Mouse (Mus musculus) 3T3-L1 (cell line): ENCODE measurements around the gene Phldb1.
"Not testable (repeated sequence)": the region's sequence is repeated elsewhere in the genome, so short reads cannot be mapped to it uniquely, and the experiment has no call there.

Experiments
- DNase-seq: peaks from one replicate; pipeline ENCODE4 v3.0.0-alpha.2; 2015; ENCODE audit warnings: low read depth, low spot score

Phldb1 gene

GRCm38 (mm10) chr9:44655098-44656066 is 79.6 kb downstream of the Phldb1 start:
- peak; percentile 91 for DNase-seq

GRCm38 (mm10) chr9:44653896-44654295 is 81.1 kb downstream of the Phldb1 start:
- no peak for DNase-seq

- DNase-seq = peak; percentile 87
These were observed 83.0 kb downstream of the Phldb1 start for GRCm38 (mm10) chr9:44652027-44652426.

GRCm38 (mm10) chr9:44648881-44649281 is 86.1 kb downstream of the Phldb1 start:
- peak; percentile 51 for DNase-seq

- DNase-seq = no peak
These were observed 87.3 kb downstream of the Phldb1 start for GRCm38 (mm10) chr9:44647656-44648055.

GRCm38 (mm10) chr9:44647026-44647425 is 88.0 kb downstream of the Phldb1 start:
- DNase-seq = no peak

GRCm38 (mm10) chr9:44646366-44646765 is 88.6 kb downstream of the Phldb1 start:
- DNase-seq = no peak

- DNase-seq = no peak
These were observed 89.1 kb downstream of the Phldb1 start for GRCm38 (mm10) chr9:44645924-44646323.

- peak; percentile 32 for DNase-seq
These were observed 89.5 kb downstream of the Phldb1 start for GRCm38 (mm10) chr9:44645481-44645880.

GRCm38 (mm10) chr9:44644186-44644585 is 90.8 kb downstream of the Phldb1 start:
- no peak for DNase-seq

- DNase-seq = no peak
These were observed 91.9 kb downstream of the Phldb1 start for GRCm38 (mm10) chr9:44643103-44643502.

- no peak for DNase-seq
These were observed 93.4 kb downstream of the Phldb1 start for GRCm38 (mm10) chr9:44641616-44642015.

GRCm38 (mm10) chr9:44640646-44641357 is 94.2 kb downstream of the Phldb1 start:
- DNase-seq = peak; percentile 34

- DNase-seq = not testable (repeated sequence)
These were observed 95.0 kb downstream of the Phldb1 start for GRCm38 (mm10) chr9:44640028-44640427.

GRCm38 (mm10) chr9:44638726-44639125 is 96.3 kb downstream of the Phldb1 start:
- not testable (repeated sequence) for DNase-seq

- peak; percentile 68 for DNase-seq
These were observed 97.3 kb downstream of the Phldb1 start for GRCm38 (mm10) chr9:44637551-44638169.
